Mouse (Mus musculus): Measurements from ENCODE around the gene Slc16a14.

Slc16a14 gene

GRCm38 (mm10) chr1:84910177-84910804 is 24.6 kb downstream of the Slc16a14 start:
- no peak for DNase-seq (ENCODE audit: low spot score)

GRCm38 (mm10) chr1:84904467-84904866 is 30.5 kb downstream of the Slc16a14 start:
- no peak for DNase-seq (ENCODE audit: low spot score)

- no peak for DNase-seq (ENCODE audit: low spot score)
Measured at GRCm38 (mm10) chr1:84899156-84899555, 35.8 kb downstream of the Slc16a14 start.

- DNase-seq (ENCODE audit: low spot score), result no peak
Measured at GRCm38 (mm10) chr1:84897364-84897763, 37.6 kb downstream of the Slc16a14 start.

- DNase-seq (ENCODE audit: low spot score), result no peak
Measured at GRCm38 (mm10) chr1:84891746-84892145, 43.2 kb downstream of the Slc16a14 start.

- no peak for DNase-seq (ENCODE audit: low spot score)
Measured at GRCm38 (mm10) chr1:84890503-84890902, 44.4 kb downstream of the Slc16a14 start.

- no peak for DNase-seq (ENCODE audit: low spot score)
Measured at GRCm38 (mm10) chr1:84890005-84890393, 44.9 kb downstream of the Slc16a14 start.

GRCm38 (mm10) chr1:84889330-84890004 is 45.5 kb downstream of the Slc16a14 start:
- no peak for DNase-seq (ENCODE audit: low spot score)

GRCm38 (mm10) chr1:84885921-84886320 is 49.0 kb downstream of the Slc16a14 start:
- no peak for DNase-seq (ENCODE audit: low spot score)

GRCm38 (mm10) chr1:84885174-84885573 is 49.8 kb downstream of the Slc16a14 start:
- DNase-seq (ENCODE audit: low spot score), result peak; percentile 26

- no peak for DNase-seq (ENCODE audit: low spot score)
Measured at GRCm38 (mm10) chr1:84883889-84884288, 51.0 kb downstream of the Slc16a14 start.

GRCm38 (mm10) chr1:84882937-84883336 is 52.0 kb downstream of the Slc16a14 start:
- no peak for DNase-seq (ENCODE audit: low spot score)

GRCm38 (mm10) chr1:84882066-84882532 is 52.8 kb downstream of the Slc16a14 start:
- DNase-seq (ENCODE audit: low spot score), result no peak

GRCm38 (mm10) chr1:84881248-84882065 is 53.5 kb downstream of the Slc16a14 start:
- peak; percentile 59 for DNase-seq (ENCODE audit: low spot score)

GRCm38 (mm10) chr1:84879571-84880120 is 55.3 kb downstream of the Slc16a14 start:
- DNase-seq (ENCODE audit: low spot score), result peak; percentile 39

- DNase-seq (ENCODE audit: low spot score), result no peak
Measured at GRCm38 (mm10) chr1:84877590-84877989, 57.3 kb downstream of the Slc16a14 start.

- DNase-seq (ENCODE audit: low spot score), result no peak
Measured at GRCm38 (mm10) chr1:84872939-84873338, 62.0 kb downstream of the Slc16a14 start.

GRCm38 (mm10) chr1:84872105-84872504 is 62.8 kb downstream of the Slc16a14 start:
- no peak for DNase-seq (ENCODE audit: low spot score)

GRCm38 (mm10) chr1:84871131-84871530 is 63.8 kb downstream of the Slc16a14 start:
- no peak for DNase-seq (ENCODE audit: low spot score)

- DNase-seq (ENCODE audit: low spot score), result no peak
Measured at GRCm38 (mm10) chr1:84869498-84869897, 65.4 kb downstream of the Slc16a14 start.

GRCm38 (mm10) chr1:84868841-84869240 is 66.1 kb downstream of the Slc16a14 start:
- DNase-seq (ENCODE audit: low spot score), result no peak

- DNase-seq (ENCODE audit: low spot score), result no peak
Measured at GRCm38 (mm10) chr1:84868311-84868710, 66.6 kb downstream of the Slc16a14 start.

Measured in adipocyte (in vitro differentiated cells).